Mouse (Mus musculus): ENCODE results near the gene Gm5797.
"Not testable (repeated sequence)": the region's sequence is repeated elsewhere in the genome, so short reads cannot be mapped to it uniquely, and the experiment has no call there.

Gm5797 gene

DNA sequence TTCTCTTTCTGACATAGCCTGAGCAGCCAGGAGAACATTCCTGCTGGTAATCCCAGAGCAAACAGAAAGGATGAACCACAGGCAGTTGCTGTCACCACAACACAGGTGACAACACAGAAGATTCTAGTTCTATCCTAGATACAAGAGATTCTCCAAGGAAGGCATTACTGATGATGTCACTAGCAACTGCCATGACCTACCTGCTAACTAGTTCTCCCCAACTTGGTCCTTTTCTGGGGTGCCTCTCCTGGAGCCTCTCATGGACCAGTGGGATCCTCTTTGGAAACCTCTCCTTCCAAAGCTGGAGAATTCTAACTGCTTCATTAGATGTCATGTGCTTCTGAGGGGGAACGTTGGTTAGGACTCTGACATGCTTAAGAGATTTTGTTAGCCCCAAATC, at the start of gene Gm5797:
Gene Gm5797 (minus strand): TSS at position 101 of the 400 bp plus-strand sequence.
- DNase-seq (ENCODE audit: low read depth, low spot score) = not testable (repeated sequence)

DNA sequence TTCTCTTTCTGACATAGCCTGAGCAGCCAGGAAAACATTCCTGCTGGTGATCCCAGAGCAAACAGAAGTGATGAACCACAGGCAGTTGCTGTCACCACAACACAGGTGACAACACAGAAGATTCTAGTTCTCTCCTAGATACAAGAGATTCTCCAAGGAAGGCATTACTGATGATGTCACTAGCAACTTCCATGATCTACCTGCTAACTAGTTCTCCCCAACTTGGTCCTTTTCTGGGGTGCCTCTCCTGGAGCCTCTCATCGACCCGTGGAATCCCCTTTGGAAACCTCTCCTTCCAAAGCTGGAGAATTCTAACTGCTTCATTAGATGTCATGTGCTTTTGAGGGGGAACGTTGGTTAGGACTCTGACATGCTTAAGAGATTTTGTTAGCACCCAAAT, 32.8 kb upstream of the Gm5797 start, which contains the start of gene Gm8374:
Gene Gm8374 (minus strand): TSS at position 101 of the 400 bp plus-strand sequence.
- not testable (repeated sequence) for DNase-seq (ENCODE audit: low read depth, low spot score)

GRCm38 (mm10) chr14:7315093-7315492, 17.1 kb downstream of the Gm5797 start:
- peak; percentile 12 for DNase-seq (ENCODE audit: low read depth, low spot score)

GRCm38 (mm10) chr14:7314661-7315060, 17.5 kb downstream of the Gm5797 start, which contains the start of gene Gm3739:
Gm3739 (minus strand) TSS chr14:7315049.
- DNase-seq (ENCODE audit: low read depth, low spot score) = not testable (repeated sequence)

All from ES-CJ7 (cell line).